Mouse (Mus musculus) hindbrain, embryonic 15.5 days (tissue): ENCODE results near the gene Sipa1l3. TPM values are rescaled to one million over a fixed set of nuclear protein-coding genes. Genes with fewer than 3 reads are reported as not detected.

Experiments
- ATAC-seq: fragments of 200-750 bp; cut with Nextera tagmentation; 2 replicates; pipeline ENCODE4 v1.8.0; 2017; ENCODE audit warnings: low read depth, moderate number of reproducible peaks, moderate TSS enrichment; ENCODE audit not compliant: low FRiP score
- H3K27ac ChIP-seq: fragments of 300-500 bp; sonication (generic); replicated peaks from 2 replicates; pipeline ENCODE4 v1.5.1; 2015; ENCODE audit warnings: mild to moderate bottlenecking, inconsistent platforms
- H3K27me3 ChIP-seq: fragments of 300-500 bp; sonication (generic); 2 replicates; pipeline ENCODE4 v1.6.1; 2015; ENCODE audit warnings: control low read depth, inconsistent platforms
- H3K36me3 ChIP-seq: fragments of 300-500 bp; sonication (generic); 2 replicates; pipeline ENCODE4 v1.6.1; 2015; ENCODE audit warnings: control low read depth, inconsistent platforms
- H3K4me1 ChIP-seq: fragments of 300-500 bp; sonication (generic); replicated peaks from 2 replicates; pipeline ENCODE4 v1.6.1; 2015; ENCODE audit warnings: control low read depth, inconsistent platforms
- H3K4me2 ChIP-seq: fragments of 300-500 bp; sonication (generic); 2 replicates; pipeline ENCODE4 v1.6.1; 2015; ENCODE audit warnings: moderate library complexity, mild to moderate bottlenecking, inconsistent platforms
- H3K4me3 ChIP-seq: fragments of 300-500 bp; sonication (generic); 2 replicates; pipeline ENCODE4 v1.5.1; 2015; ENCODE audit warnings: mild to moderate bottlenecking, inconsistent platforms
- H3K9ac ChIP-seq: fragments of 300-500 bp; sonication (generic); 2 replicates; pipeline ENCODE4 v1.6.1; 2015; ENCODE audit warnings: inconsistent platforms
- H3K9me3 ChIP-seq: fragments of 300-500 bp; sonication (generic); 2 replicates; pipeline ENCODE4 v1.6.1; 2016; ENCODE audit warnings: control low read depth, inconsistent platforms
- WGBS: fragments of 180-500 bp; shearing (Covaris S2); methylation state at CpG from one replicate; pipeline ENCODE4 v1.1.7; 2015; 5-methylcytosine and 5-hydroxymethylcytosine counted together
- polyA plus RNA-seq: library from polyadenylated mRNA; unstranded; fragments of >200 nt; fragmentation: Nextera tagmentation; extraction: Ambion mirVana; gene quantifications from 2 replicates; pipeline ENCODE4 v1.2.1, GENCODE M21; 2015

Gene Sipa1l3
- polyA plus RNA-seq, 1 experiment from 2014 or later, result 23.3 TPM

DNA sequence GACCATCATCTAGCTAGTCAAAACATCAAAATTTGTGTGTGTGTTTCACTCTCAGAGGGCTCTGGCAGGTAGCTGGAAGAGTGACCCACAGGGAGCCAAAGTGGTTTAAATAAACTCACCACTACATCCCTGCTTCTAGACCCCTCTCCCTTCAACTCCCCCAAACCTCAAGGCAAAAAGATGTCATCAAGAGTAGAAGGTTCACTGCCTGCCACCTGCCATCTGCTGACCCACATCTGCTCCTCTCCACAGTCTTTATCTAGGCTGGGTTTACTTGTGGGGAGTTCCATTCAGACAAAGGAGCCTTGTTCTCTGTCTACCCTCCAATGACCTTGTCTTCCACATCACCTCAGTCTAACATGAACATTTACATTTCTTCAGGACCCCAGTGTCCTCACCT, 239.2 kb downstream of the Sipa1l3 start:
- Histone ChIP-seq H3K27ac (no peak overlapping the region), H3K9ac (no peak overlapping the region), H3K36me3 (no peaks in the 10 kb centered on the region), H3K4me1 (peaks cover 20% of the 10 kb centered on the region), H3K9me3 (no peaks in the 10 kb centered on the region), H3K4me2 (no peak overlapping the region), H3K4me3 (no peak overlapping the region), H3K27me3 (peaks cover 13% of the 10 kb centered on the region; the same call in 1 of the 2 replicates)
- no peak for ATAC-seq

DNA sequence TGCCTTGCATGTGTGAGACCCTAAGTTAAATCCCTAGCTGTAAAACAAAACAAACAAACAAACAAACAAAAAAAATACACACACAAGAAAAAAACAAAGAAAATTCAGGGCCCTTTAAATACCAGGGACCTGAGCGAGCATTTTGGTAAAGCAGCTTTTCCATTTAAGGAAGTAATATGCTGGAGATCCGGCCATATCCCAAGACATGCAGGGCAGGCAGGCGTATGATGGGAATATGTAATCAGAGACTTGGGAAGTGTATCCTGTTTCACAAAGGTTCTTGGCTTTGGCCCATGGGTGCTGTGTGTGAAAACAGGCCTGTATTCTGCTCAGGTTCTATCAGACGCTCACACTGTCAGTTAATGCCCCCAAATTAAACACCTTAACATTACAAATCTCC, 240.9 kb downstream of the Sipa1l3 start:
- Histone ChIP-seq H3K27me3 (peaks cover 5% of the 10 kb centered on the region; the same call in 1 of the 2 replicates), H3K4me3 (no peak overlapping the region), H3K4me2 (no peak overlapping the region), H3K9me3 (no peaks in the 10 kb centered on the region), H3K27ac (no peak overlapping the region), H3K9ac (no peak overlapping the region), H3K4me1 (peaks cover 20% of the 10 kb centered on the region), H3K36me3 (no peaks in the 10 kb centered on the region)
- no peak for ATAC-seq
- WGBS, result 88% methylated on average over 4 of the region's 4 CpGs

DNA sequence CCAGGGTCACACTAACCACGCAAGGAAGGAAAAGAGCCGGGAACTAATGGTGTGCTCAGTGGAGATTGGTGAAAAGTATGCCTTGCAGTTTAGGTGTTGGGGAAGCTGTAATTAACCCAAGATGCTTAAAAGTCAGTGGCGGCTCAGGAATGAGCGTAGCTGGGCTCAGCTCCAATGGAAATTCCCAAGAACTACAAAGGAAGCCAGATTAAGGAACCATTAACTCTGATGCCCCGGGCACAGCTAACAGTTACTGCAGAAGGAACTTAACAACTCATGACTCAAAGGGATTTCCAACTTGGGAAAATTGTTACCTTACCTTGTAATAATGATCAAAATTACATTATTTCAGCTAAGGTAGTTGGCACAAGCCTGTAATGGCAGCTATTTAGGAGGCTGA, 241.7 kb downstream of the Sipa1l3 start:
- ATAC-seq, result no peak
- Histone ChIP-seq H3K4me2 (no peak overlapping the region), H3K4me3 (no peak overlapping the region), H3K9ac (no peak overlapping the region), H3K27ac (no peak overlapping the region), H3K36me3 (no peaks in the 10 kb centered on the region), H3K27me3 (no peaks in the 10 kb centered on the region), H3K9me3 (no peaks in the 10 kb centered on the region), H3K4me1 (peaks cover 13% of the 10 kb centered on the region)
- WGBS, result 84% methylated on average over 5 of the region's 5 CpGs

DNA sequence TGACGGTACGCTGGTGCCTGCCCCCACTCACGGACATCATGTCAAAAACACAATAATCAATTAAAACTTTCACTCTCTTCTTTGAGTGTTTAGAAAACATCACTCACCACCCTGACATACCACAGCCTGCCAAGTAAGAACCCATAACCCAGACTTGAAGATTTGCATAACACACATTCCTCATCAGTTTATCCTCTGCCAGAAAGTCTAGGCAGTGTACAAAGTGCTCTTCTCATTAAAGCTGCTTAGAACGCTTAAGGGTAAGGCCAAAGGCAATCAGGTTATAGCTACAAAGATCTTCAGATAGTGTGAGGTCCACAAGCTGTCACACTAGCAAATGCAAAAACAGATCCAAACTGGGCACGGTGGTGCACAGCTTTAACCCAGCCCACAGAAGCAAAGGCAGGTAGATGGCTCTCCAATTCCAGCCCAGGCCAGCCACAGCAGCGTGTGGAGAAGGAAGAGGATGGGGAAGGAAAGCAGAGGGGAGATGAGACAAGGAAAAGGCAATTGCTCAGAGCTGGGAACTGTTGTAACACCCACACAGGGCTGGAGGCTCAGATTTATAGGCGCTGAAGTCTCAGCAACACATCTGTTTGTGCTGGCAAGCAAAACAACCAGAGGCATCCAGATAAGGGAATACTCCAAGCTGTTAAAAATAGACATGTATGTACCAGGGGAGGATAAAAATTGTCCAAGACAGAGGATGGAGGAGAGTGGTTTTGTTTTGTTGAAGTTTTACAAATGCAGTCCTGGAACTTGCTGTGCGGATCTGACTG, 246.6 kb downstream of the Sipa1l3 start:
- 82% methylated on average over 8 of the region's 8 CpGs for WGBS
- no peak overlapping the region for H3K9ac ChIP-seq

DNA sequence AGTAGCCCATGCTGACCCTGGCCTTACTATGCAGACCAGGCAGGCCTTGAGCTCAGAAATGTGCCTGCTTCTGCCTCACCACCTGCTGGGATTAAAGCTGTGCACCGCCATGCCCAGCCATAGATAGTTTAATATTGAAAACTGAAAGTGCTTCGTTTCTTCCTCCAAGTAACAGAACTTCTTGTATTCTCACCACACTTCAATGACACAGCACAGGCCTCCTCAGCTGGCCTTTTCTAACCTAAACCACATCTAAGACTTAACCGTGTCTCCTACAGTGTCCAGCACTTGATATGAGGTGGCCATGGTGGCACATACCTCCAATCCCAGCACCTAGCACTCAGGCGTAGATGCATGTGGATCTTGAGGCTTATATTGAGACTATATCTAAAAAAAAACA, 248.0 kb downstream of the Sipa1l3 start:
- WGBS, result 92% methylated on average over 4 of the region's 4 CpGs
- no peak overlapping the region for H3K27ac ChIP-seq
- no peak overlapping the region for H3K9ac ChIP-seq
- ATAC-seq, result no peak
- H3K4me3 ChIP-seq, result no peak overlapping the region
- no peak overlapping the region for H3K4me2 ChIP-seq
- no peaks in the 10 kb centered on the region for H3K36me3 ChIP-seq
- H3K27me3 ChIP-seq, result no peaks in the 10 kb centered on the region
- H3K4me1 ChIP-seq, result no peaks in the 10 kb centered on the region
- no peaks in the 10 kb centered on the region for H3K9me3 ChIP-seq

More for the DNA sequence above, 246.6 kb downstream of the Sipa1l3 start:
- Histone ChIP-seq H3K9me3 (no peaks in the 10 kb centered on the region), H3K4me3 (no peak overlapping the region), H3K36me3 (no peaks in the 10 kb centered on the region), H3K27ac (no peak overlapping the region), H3K27me3 (no peaks in the 10 kb centered on the region), H3K4me2 (no peak overlapping the region), H3K4me1 (no peaks in the 10 kb centered on the region)
- no peak for ATAC-seq

Other genes with a start within 250 kb of the Sipa1l3 start
- 73.8 and 84.5 TPM in 2 replicates for gene Spint2, start 236.7 kb downstream of the Sipa1l3 start, polyA plus RNA-seq
- gene Ppp1r14a, start 229.3 kb downstream of the Sipa1l3 start, polyA plus RNA-seq, result 3.0 and 5.1 TPM in 2 replicates
- gene Dpf1, start 214.7 kb downstream of the Sipa1l3 start, polyA plus RNA-seq, result 180 and 184 TPM in 2 replicates
- gene Catsperg2, start 208.4 kb upstream of the Sipa1l3 start, polyA plus RNA-seq, result 0.29 and 0.60 TPM in 2 replicates
- gene Zfp84, start 249.9 kb upstream of the Sipa1l3 start, polyA plus RNA-seq, result 13.8 and 14.6 TPM in 2 replicates